Comparison of ENCODE assay signal across 13 mouse cellular contexts in the genomic region with DNA sequence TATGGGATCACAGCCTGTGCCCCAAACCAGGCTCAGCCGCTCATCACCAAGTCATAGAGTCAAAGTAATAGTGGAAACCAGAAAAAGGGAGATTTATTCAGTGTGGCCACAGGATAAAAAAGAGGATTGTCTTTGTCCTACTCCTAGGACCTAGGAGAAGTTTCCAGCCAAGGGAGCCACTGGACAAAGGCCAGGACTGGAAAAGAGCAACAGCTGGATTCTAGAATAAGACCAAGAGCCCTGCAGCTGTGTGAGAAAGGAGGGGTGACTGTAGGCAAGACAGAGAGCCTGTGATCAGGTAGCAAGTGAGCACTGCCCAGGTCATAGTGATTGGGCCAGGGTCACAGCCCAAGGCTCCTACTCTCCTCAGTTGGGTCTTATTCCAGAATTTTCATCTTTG. TPM values are rescaled to one million over a fixed set of nuclear protein-coding genes. Genes with fewer than 3 reads are reported as not detected.
DNase-seq lines count a peak whose midpoint lies in the region; ATAC-seq and TF ChIP-seq lines count a peak whose summit lies in the region.
"Had no signal": no experiment of that assay in that cellular context is flagged by ENCODE, and none has a peak within 500 bp of the region (broad histone marks: within the 10 kb centered on the region; RNA-seq: fewer than 3 reads in every experiment).

No protein-coding gene starts in this region.

- no peaks in the 10 kb centered on the region for H3K27me3 ChIP-seq in heart, adult 2 months (ENCODE audit: control insufficient read depth, insufficient read depth, low read length)
- 0 out of 2 replicates have a peak, but pooled peaks cover 17% of the 10 kb centered on the region for H3K27me3 ChIP-seq in heart, embryonic 12.5 days (replicated peaks)
- H3K27me3 ChIP-seq in testis, adult 2 months (ENCODE audit: control insufficient read depth, insufficient read depth, low read length) = no peaks in the 10 kb centered on the region
- H3K27me3 ChIP-seq in lung, postnatal 0 days (replicated peaks; ENCODE audit: insufficient read depth, low read length) = no peaks in the 10 kb centered on the region
- H3K27me3 ChIP-seq: liver, embryonic 13.5 days had no signal

- H3K9me3 ChIP-seq in heart, embryonic 12.5 days (replicated peaks) = no peaks in the 10 kb centered on the region
- no peaks in the 10 kb centered on the region for H3K9me3 ChIP-seq in lung, postnatal 0 days (ENCODE audit: low read length)
- H3K9me3 ChIP-seq: liver, embryonic 13.5 days had no signal

- DNase-seq in heart, adult 2 months = peak; percentile 64 to 65
- no peak for DNase-seq in testis, postnatal 14 days (ENCODE audit: low spot score)
- peak; percentile 50 for DNase-seq in lung, postnatal 0 days (ENCODE audit: low spot score)
- no peak for DNase-seq in MN1 (ENCODE audit: low spot score)
- DNase-seq in embryo, embryonic 10.5 days (ENCODE audit: low spot score) = no peak
- DNase-seq in adrenal gland, postnatal 4 days (ENCODE audit: low spot score in 2 of 2) = no peak
- DNase-seq: B cell, adult 2 months; cerebellum, adult 2 months; embryo, embryonic 11 days; forebrain, postnatal 0 days; liver, embryonic 13.5 days had no signal

- H3K4me1 ChIP-seq in heart, adult 2 months (ENCODE audit: control insufficient read depth, insufficient read depth, low read length) = peaks cover 9% of the 10 kb centered on the region
- H3K4me1 ChIP-seq in heart, embryonic 12.5 days (replicated peaks) = peaks cover 27% of the 10 kb centered on the region
- H3K4me1 ChIP-seq in testis, adult 2 months (ENCODE audit: control insufficient read depth, insufficient read depth, low read length) = no peaks in the 10 kb centered on the region; the same call in none of the 2 replicates
- H3K4me1 ChIP-seq in lung, postnatal 0 days (ENCODE audit: insufficient read depth, low read depth, low read length) = peaks cover 13% of the 10 kb centered on the region; the same call in 1 of the 2 replicates
- H3K4me1 ChIP-seq: liver, embryonic 13.5 days had no signal

- H3K9ac ChIP-seq in heart, adult 2 months (ENCODE audit: low read depth, low read length) = no peak overlapping the region
- no peak overlapping the region for H3K9ac ChIP-seq in heart, embryonic 12.5 days
- no peak overlapping the region for H3K9ac ChIP-seq in lung, postnatal 0 days (replicated peaks; ENCODE audit: low read depth)
- H3K9ac ChIP-seq: forebrain, postnatal 0 days; liver, embryonic 13.5 days had no signal

- H3K4me3 ChIP-seq in heart, adult 2 months = no peak overlapping the region
- no peak overlapping the region for H3K4me3 ChIP-seq in heart, embryonic 12.5 days
- H3K4me3 ChIP-seq in testis, adult 2 months (ENCODE audit: control insufficient read depth, low read depth, low read length) = no peak overlapping the region
- H3K4me3 ChIP-seq in lung, postnatal 0 days (ENCODE audit: low read depth, low read length) = no peak overlapping the region
- H3K4me3 ChIP-seq: liver, embryonic 13.5 days had no signal

- no peak for TF ChIP-seq EP300 in heart, adult 2 months (IDR thresholded peaks at IDR 0.05; ENCODE audit: insufficient read depth, low read depth, low read length)
- no peak for TF ChIP-seq EP300 in lung, postnatal 0 days (IDR thresholded peaks at IDR 0.05)

- no peak for TF ChIP-seq CTCF in heart, adult 2 months (IDR thresholded peaks at IDR 0.05)
- no peak for TF ChIP-seq CTCF in testis, adult 2 months (IDR thresholded peaks at IDR 0.05; ENCODE audit: control insufficient read depth, insufficient read depth, insufficient replicate concordance, low read depth, low read length)
- no peak for TF ChIP-seq CTCF in lung, postnatal 0 days (IDR thresholded peaks at IDR 0.05)

- no peaks in the 10 kb centered on the region for H3K79me2 ChIP-seq in heart, adult 2 months (replicated peaks; ENCODE audit: control insufficient read depth, insufficient read depth, low read length)

- no peak for ATAC-seq in heart, embryonic 12.5 days (ENCODE audit: insufficient number of reproducible peaks, low FRiP score)
- peak; percentile 14 for ATAC-seq in lung, postnatal 0 days
- ATAC-seq: forebrain, postnatal 0 days had no signal

- intact Hi-C loops in heart, adult 2 months (cut with DNase I) = no loop called here

- H3K27ac ChIP-seq in heart, adult 2 months = peak overlapping the region; percentile 29
- no peak overlapping the region for H3K27ac ChIP-seq in heart, embryonic 12.5 days (ENCODE audit: poor library complexity, severe bottlenecking)
- H3K27ac ChIP-seq in testis, adult 2 months (ENCODE audit: control insufficient read depth, insufficient read depth, low read depth, low read length) = peak overlapping the region; percentile 46
- H3K27ac ChIP-seq in lung, postnatal 0 days (ENCODE audit: low read length) = peak overlapping the region; percentile 71
- H3K27ac ChIP-seq: liver, embryonic 13.5 days had no signal

- no peaks in the 10 kb centered on the region for H3K36me3 ChIP-seq in heart, adult 2 months (ENCODE audit: control insufficient read depth, insufficient read depth, low read length)
- no peaks in the 10 kb centered on the region for H3K36me3 ChIP-seq in heart, embryonic 12.5 days
- H3K36me3 ChIP-seq in testis, adult 2 months (ENCODE audit: control insufficient read depth, insufficient read depth, low read length) = no peaks in the 10 kb centered on the region
- H3K36me3 ChIP-seq in lung, postnatal 0 days (ENCODE audit: insufficient read depth, low read length) = no peaks in the 10 kb centered on the region
- H3K36me3 ChIP-seq: liver, embryonic 13.5 days had no signal

- 81% methylated on average over 1 of the region's 1 CpGs for WGBS in heart, adult 2 months
- WGBS in heart, embryonic 12.5 days = 83% methylated on average over 1 of the region's 1 CpGs
- 78% methylated on average over 1 of the region's 1 CpGs for WGBS in lung, postnatal 0 days

- no peak for TF ChIP-seq POLR2A in heart, adult 2 months (IDR thresholded peaks at IDR 0.05; ENCODE audit: insufficient read depth, low read depth, low read length)
- TF ChIP-seq POLR2A in testis, adult 2 months (IDR thresholded peaks at IDR 0.05; ENCODE audit: control insufficient read depth, low read depth, low read length) = no peak

- H3K4me2 ChIP-seq in heart, embryonic 12.5 days = no peak overlapping the region
- H3K4me2 ChIP-seq in lung, postnatal 0 days (replicated peaks; ENCODE audit: low read depth, low read length) = no peak overlapping the region
- H3K4me2 ChIP-seq: liver, embryonic 13.5 days had no signal

RNA-seq across cellular contexts. Expression of a gene that starts 32.7 kb away (rescaled TPM):
- 100 to 1,000 TPM; 101 to 102 TPM for total RNA-seq in heart, adult 2 months (2021)
- polyA plus RNA-seq in heart, adult 2 months (2012; rRNA removed) = 130 and 147 TPM in 2 replicates
- 4.3 and 4.8 TPM in 2 replicates for polyA plus RNA-seq in heart, embryonic 12.5 days (2016; fragmentation: Nextera tagmentation; extraction: Ambion mirVana)
- 14.8 and 15.0 TPM in 2 replicates for polyA plus RNA-seq in testis, adult 2 months (2012; rRNA removed)
- 35.7 and 40.5 TPM in 2 replicates for polyA plus RNA-seq in lung, postnatal 0 days (2015; fragmentation: Nextera tagmentation; extraction: Ambion mirVana)
- total RNA-seq in adrenal gland, postnatal 4 days (2021) = 10 to 100 TPM; 39.0 to 45.2 TPM

Comparison
In these comparisons a context has a peak if more than half of its experiments do, and no peak if none do; other contexts are left out.
1. DNase-seq: peak in heart, adult 2 months (2 of 2) and lung, postnatal 0 days (single experiment); none in testis, postnatal 14 days (single experiment), MN1 (single experiment), embryo, embryonic 10.5 days (single experiment) and adrenal gland, postnatal 4 days (0 of 2).